In the genomic region with DNA sequence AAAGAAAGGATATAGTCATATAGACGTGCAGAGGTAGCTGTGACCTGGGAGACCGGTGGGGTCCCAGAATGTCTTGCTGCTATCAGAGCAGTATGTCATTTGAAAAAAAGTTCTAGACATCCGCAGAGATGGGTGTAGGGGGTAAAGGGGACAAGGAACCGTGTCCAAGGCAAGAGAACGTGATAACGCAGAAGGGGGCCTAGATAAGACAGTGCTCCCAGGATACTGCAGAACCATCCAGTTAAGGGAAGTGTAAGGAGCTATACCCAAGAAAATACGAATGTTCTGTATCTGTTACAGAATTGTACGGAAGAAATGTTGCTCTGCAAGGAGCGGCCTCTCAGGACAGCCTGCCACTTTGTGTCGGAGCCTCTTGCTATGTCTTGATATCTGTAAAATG, we compare ENCODE assay signal across 21 mouse cellular contexts.
"Had no signal": no experiment of that assay in that cellular context is flagged by ENCODE, and none has a peak within 500 bp of the region (broad histone marks: within the 10 kb centered on the region; RNA-seq: fewer than 3 reads in every experiment).

No protein-coding gene starts in this region.

- H3K36me3 ChIP-seq: kidney, embryonic 15.5 days; neural tube, embryonic 12.5 days; neural tube, embryonic 15.5 days had no signal

- H3K27ac ChIP-seq: kidney, embryonic 15.5 days; left cerebral cortex, adult 2 months; liver, embryonic 14.5 days; neural tube, embryonic 12.5 days; neural tube, embryonic 15.5 days; stomach, postnatal 0 days had no signal

- H3K9ac ChIP-seq: kidney, embryonic 15.5 days; liver, embryonic 14.5 days; neural tube, embryonic 12.5 days; neural tube, embryonic 15.5 days had no signal

- H3K9me3 ChIP-seq: kidney, embryonic 15.5 days; neural tube, embryonic 12.5 days; neural tube, embryonic 15.5 days had no signal

- DNase-seq: kidney, adult 8-10 months; kidney, postnatal 10 days; kidney, postnatal 36 days; layer of hippocampus, postnatal 36 days; lung, adult 2 months; lung, postnatal 14 days; lung, postnatal 4 days; midbrain, embryonic 14.5 days; right cerebral cortex, adult 18-20 months; right cerebral cortex, postnatal 14 days; spleen, adult 18-20 months; thymus, adult 2 months; thymus, postnatal 14 days; thymus, postnatal 4 days had no signal

- H3K27me3 ChIP-seq: kidney, embryonic 15.5 days; neural tube, embryonic 15.5 days had no signal

- H3K4me3 ChIP-seq: kidney, embryonic 15.5 days; left cerebral cortex, adult 2 months; neural tube, embryonic 12.5 days; neural tube, embryonic 15.5 days had no signal

- H3K4me1 ChIP-seq: kidney, embryonic 15.5 days; neural tube, embryonic 12.5 days; neural tube, embryonic 15.5 days had no signal

- H3K4me2 ChIP-seq: kidney, embryonic 15.5 days; midbrain, embryonic 11.5 days; neural tube, embryonic 12.5 days; neural tube, embryonic 15.5 days had no signal
